Mouse (Mus musculus) liver, embryonic 16.5 days (tissue): ENCODE data around the gene 4930544D05Rik. TPM values are rescaled to one million over a fixed set of nuclear protein-coding genes. Genes with fewer than 3 reads are reported as not detected.

Experiments used
- ATAC-seq: fragments of 200-750 bp; cut with Nextera tagmentation; 2 replicates; pipeline ENCODE4 v1.8.0; 2017; ENCODE audit warnings: low read depth, mild to moderate bottlenecking, moderate number of reproducible peaks, moderate library complexity
- H3K27ac ChIP-seq: fragments of 300-500 bp; sonication (generic); 2 replicates; pipeline ENCODE4 v1.5.1; 2014; ENCODE audit warnings: mild to moderate bottlenecking, low read length
- H3K27me3 ChIP-seq: fragments of 300-500 bp; sonication (generic); 2 replicates; pipeline ENCODE4 v1.6.1; 2014; ENCODE audit warnings: low read depth, low read length, mixed read lengths; ENCODE audit not compliant: control insufficient read depth, insufficient read depth
- H3K36me3 ChIP-seq: fragments of 300-500 bp; sonication (generic); 2 replicates; pipeline ENCODE4 v1.6.1; 2014; ENCODE audit warnings: mild to moderate bottlenecking; ENCODE audit not compliant: control insufficient read depth, insufficient read depth
- H3K4me1 ChIP-seq: fragments of 300-500 bp; sonication (generic); 2 replicates; pipeline ENCODE4 v1.6.1; 2014; ENCODE audit warnings: low read depth, low read length, mixed read lengths; ENCODE audit not compliant: control insufficient read depth
- H3K4me2 ChIP-seq: fragments of 300-500 bp; sonication (generic); 2 replicates; pipeline ENCODE4 v1.6.1; 2014; ENCODE audit warnings: low read depth, low read length, mixed read lengths
- H3K4me3 ChIP-seq: fragments of 300-500 bp; sonication (generic); 2 replicates; pipeline ENCODE4 v1.5.1; 2014; ENCODE audit warnings: low read depth, mild to moderate bottlenecking, low read length
- H3K9ac ChIP-seq: fragments of 300-500 bp; sonication (generic); 2 replicates; pipeline ENCODE4 v1.6.1; 2014; ENCODE audit warnings: low read depth, low read length
- H3K9me3 ChIP-seq: fragments of 300-500 bp; sonication (generic); replicated peaks from 2 replicates; pipeline ENCODE4 v1.6.1; 2016; ENCODE audit warnings: low read length; ENCODE audit not compliant: control insufficient read depth
- WGBS: fragments of 180-500 bp; shearing (Covaris S2); extraction: QIAGEN DNeasy Blood & Tissue Kit; methylation state at CpG from one replicate; pipeline ENCODE4 v1.1.7; 2014; ENCODE audit not compliant: insufficient replicate concordance; 5-methylcytosine and 5-hydroxymethylcytosine counted together
- polyA plus RNA-seq: library from polyadenylated mRNA; unstranded; fragments of >200 nt; fragmentation: Nextera tagmentation; extraction: Ambion mirVana; gene quantifications from 2 replicates; pipeline ENCODE4 v1.2.1, GENCODE M21; 2015

4930544D05Rik gene
- polyA plus RNA-seq, 1 experiment from 2014 or later: not detected

GRCm38 (mm10) chr11:70644564-70645103, 29.0 kb downstream of the 4930544D05Rik start:
- peaks cover 36% of the 10 kb centered on the region for H3K4me1 ChIP-seq
- no peak overlapping the region for H3K27ac ChIP-seq
- no peak overlapping the region for H3K9ac ChIP-seq
- H3K4me2 ChIP-seq: no peak overlapping the region
- no peaks in the 10 kb centered on the region for H3K9me3 ChIP-seq
- H3K36me3 ChIP-seq: peaks cover 21% of the 10 kb centered on the region
- no peak overlapping the region for H3K4me3 ChIP-seq
- 85% methylated on average over 8 of the region's 8 CpGs for WGBS
- ATAC-seq: no peak
- H3K27me3 ChIP-seq: no peaks in the 10 kb centered on the region

GRCm38 (mm10) chr11:70645461-70646258, 30.0 kb downstream of the 4930544D05Rik start:
- Histone ChIP-seq H3K36me3 (peaks cover 31% of the 10 kb centered on the region), H3K4me1 (peaks cover 41% of the 10 kb centered on the region)

GRCm38 (mm10) chr11:70646259-70646555, 30.6 kb downstream of the 4930544D05Rik start:
- 16% methylated on average over 3 of the region's 3 CpGs for WGBS
- peaks cover 47% of the 10 kb centered on the region for H3K4me1 ChIP-seq
- H3K27me3 ChIP-seq: no peaks in the 10 kb centered on the region
- H3K36me3 ChIP-seq: peaks cover 37% of the 10 kb centered on the region
- no peak for ATAC-seq
- no peaks in the 10 kb centered on the region for H3K9me3 ChIP-seq
- peak overlapping the region; percentile 99 for H3K27ac ChIP-seq
- peak overlapping the region; percentile 97 for H3K4me3 ChIP-seq
- H3K4me2 ChIP-seq: peak overlapping the region; percentile 93
- H3K9ac ChIP-seq: peak overlapping the region; percentile 93

More at GRCm38 (mm10) chr11:70645461-70646258, 30.0 kb downstream of the 4930544D05Rik start:
- peak overlapping the region; percentile 93 for H3K9ac ChIP-seq
- H3K27me3 ChIP-seq: no peaks in the 10 kb centered on the region
- no peaks in the 10 kb centered on the region for H3K9me3 ChIP-seq
- ATAC-seq: no peak
- peak overlapping the region; percentile 97 for H3K4me3 ChIP-seq
- H3K27ac ChIP-seq: no peak overlapping the region; the same call in 1 of the 2 replicates
- peak overlapping the region; percentile 93 for H3K4me2 ChIP-seq
- WGBS: 70% methylated on average over 12 of the region's 12 CpGs

GRCm38 (mm10) chr11:70646691-70647650, 31.3 kb downstream of the 4930544D05Rik start, which contains the start of the genes Rnf167 and Slc25a11:
Rnf167 (plus strand) TSS chr11:70647235.
Slc25a11 (minus strand) TSS chr11:70647479.
- peak; percentile 85 for ATAC-seq
- Histone ChIP-seq H3K36me3 (peaks cover 44% of the 10 kb centered on the region), H3K9ac (peak within 1 kb of the TSS; percentile 96), H3K27me3 (no peaks in the 10 kb centered on the region), H3K27ac (peak within 1 kb of the TSS; percentile 99), H3K4me3 (peak within 1 kb of the TSS; percentile 97), H3K4me2 (peak within 1 kb of the TSS; percentile 93), H3K9me3 (no peaks in the 10 kb centered on the region), H3K4me1 (peaks cover 54% of the 10 kb centered on the region)
- WGBS: under 1% methylated on average over 63 of the region's 63 CpGs

- H3K27ac ChIP-seq: peak overlapping the region; percentile 99
- H3K4me1 ChIP-seq: peaks cover 63% of the 10 kb centered on the region
- peak; percentile 11; the same call in 1 of the 2 replicates for ATAC-seq
- 2% methylated on average over 28 of the region's 28 CpGs for WGBS
- H3K4me3 ChIP-seq: peak overlapping the region; percentile 97
- H3K4me2 ChIP-seq: peak overlapping the region; percentile 79
- H3K9me3 ChIP-seq: no peaks in the 10 kb centered on the region
- H3K27me3 ChIP-seq: no peaks in the 10 kb centered on the region
- H3K9ac ChIP-seq: peak overlapping the region; percentile 96
- H3K36me3 ChIP-seq: peaks cover 52% of the 10 kb centered on the region
Observed at GRCm38 (mm10) chr11:70647716-70648420, 32.2 kb downstream of the 4930544D05Rik start.

GRCm38 (mm10) chr11:70648512-70648911, 32.9 kb downstream of the 4930544D05Rik start:
- no peak for ATAC-seq
- 20% methylated on average over 4 of the region's 4 CpGs for WGBS

GRCm38 (mm10) chr11:70649185-70649734, 33.6 kb downstream of the 4930544D05Rik start:
- Histone ChIP-seq H3K4me3 (peak overlapping the region; percentile 97), H3K36me3 (peaks cover 48% of the 10 kb centered on the region), H3K27ac (peak overlapping the region; percentile 99), H3K27me3 (no peaks in the 10 kb centered on the region), H3K4me2 (peak overlapping the region; percentile 79), H3K9me3 (no peaks in the 10 kb centered on the region), H3K4me1 (peaks cover 65% of the 10 kb centered on the region), H3K9ac (peak overlapping the region; percentile 96)
- WGBS: 70% methylated on average over 8 of the region's 8 CpGs
- no peak for ATAC-seq

More at GRCm38 (mm10) chr11:70648512-70648911, 32.9 kb downstream of the 4930544D05Rik start:
- Histone ChIP-seq H3K36me3 (peaks cover 52% of the 10 kb centered on the region), H3K4me1 (peaks cover 65% of the 10 kb centered on the region), H3K27me3 (no peaks in the 10 kb centered on the region), H3K4me3 (peak overlapping the region; percentile 97), H3K4me2 (peak overlapping the region; percentile 79), H3K9ac (peak overlapping the region; percentile 96), H3K27ac (peak overlapping the region; percentile 99), H3K9me3 (no peaks in the 10 kb centered on the region)
